Mouse (Mus musculus) E14TG2a.4 (cell line): ENCODE data around the gene Cdca7.

Experiments used
- H3K27me3 ChIP-seq: 2 replicates; pipeline ENCODE4 v1.6.1; 2014; ENCODE audit warnings: low read length, control low read depth; ENCODE audit not compliant: insufficient read depth
- H3K36me3 ChIP-seq: 2 replicates; pipeline ENCODE4 v1.6.1; 2014; ENCODE audit warnings: low read length, control low read depth; ENCODE audit not compliant: insufficient read depth
- H3K4me1 ChIP-seq: replicated peaks from 2 replicates; pipeline ENCODE4 v1.6.1; 2014; ENCODE audit warnings: low read depth, low read length, control low read depth
- H3K4me3 ChIP-seq: replicated peaks from 2 replicates; pipeline ENCODE4 v1.5.1; 2014; ENCODE audit warnings: mild to moderate bottlenecking, low read length
- H3K9me3 ChIP-seq: 2 replicates; pipeline ENCODE4 v1.6.1; 2014; ENCODE audit warnings: low read length, control low read depth
- CTCF ChIP-seq: conservative IDR thresholded peaks from 2 replicates; pipeline ENCODE4 v1.5.1; 2014; ENCODE audit warnings: low read length
- NANOG ChIP-seq: IDR thresholded peaks from 2 replicates; pipeline ENCODE4 v1.6.1; 2014; ENCODE audit warnings: borderline replicate concordance, low read length, mixed read lengths
- POU5F1 ChIP-seq: IDR thresholded peaks from 2 replicates; pipeline ENCODE4 v1.6.1; 2014; ENCODE audit warnings: low read length, borderline replicate concordance

The Cdca7 gene

GRCm38 (mm10) chr2:72475797-72476485 is at the start of gene Cdca7:
Gene Cdca7 (plus strand): TSS chr2:72476159.
- H3K36me3 ChIP-seq: peaks cover 38% of the 10 kb centered on the region
- peaks cover 10% of the 10 kb centered on the region; the same call in 1 of the 2 replicates for H3K27me3 ChIP-seq
- peak within 1 kb of the TSS; percentile 96 for H3K4me3 ChIP-seq
- no peaks in the 10 kb centered on the region for H3K9me3 ChIP-seq
- H3K4me1 ChIP-seq: peaks cover 63% of the 10 kb centered on the region
- TF ChIP-seq POU5F1 (no peak), CTCF (no peak)

- no peak for TF ChIP-seq CTCF
- no peak for TF ChIP-seq POU5F1
- TF ChIP-seq NANOG: no peak
- H3K27me3 ChIP-seq: no peaks in the 10 kb centered on the region
- no peak overlapping the region for H3K4me3 ChIP-seq
- H3K4me1 ChIP-seq: no peaks in the 10 kb centered on the region
- no peaks in the 10 kb centered on the region for H3K9me3 ChIP-seq
- H3K36me3 ChIP-seq: no peaks in the 10 kb centered on the region
These were observed 49.2 kb upstream of the Cdca7 start for GRCm38 (mm10) chr2:72426776-72427175.

GRCm38 (mm10) chr2:72427288-72427687 is 48.7 kb upstream of the Cdca7 start:
- H3K9me3 ChIP-seq: no peaks in the 10 kb centered on the region
- TF ChIP-seq POU5F1: no peak
- TF ChIP-seq NANOG: no peak
- no peak for TF ChIP-seq CTCF
- H3K4me1 ChIP-seq: no peaks in the 10 kb centered on the region
- no peaks in the 10 kb centered on the region for H3K27me3 ChIP-seq
- no peaks in the 10 kb centered on the region for H3K36me3 ChIP-seq
- H3K4me3 ChIP-seq: no peak overlapping the region

- H3K27me3 ChIP-seq: no peaks in the 10 kb centered on the region
These were observed 36.9 kb upstream of the Cdca7 start for GRCm38 (mm10) chr2:72438941-72439533.

GRCm38 (mm10) chr2:72441010-72441409 is 34.9 kb upstream of the Cdca7 start:
- no peaks in the 10 kb centered on the region for H3K27me3 ChIP-seq
- TF ChIP-seq CTCF: no peak
- no peak for TF ChIP-seq NANOG
- no peak for TF ChIP-seq POU5F1
- no peaks in the 10 kb centered on the region for H3K9me3 ChIP-seq
- peaks cover 10% of the 10 kb centered on the region; the same call in 1 of the 2 replicates for H3K4me1 ChIP-seq
- H3K4me3 ChIP-seq: no peak overlapping the region
- H3K36me3 ChIP-seq: 0 out of 2 replicates have a peak, but pooled peaks cover 3% of the 10 kb centered on the region

More at GRCm38 (mm10) chr2:72438941-72439533, 36.9 kb upstream of the Cdca7 start:
- Histone ChIP-seq H3K4me3 (no peak overlapping the region), H3K9me3 (no peaks in the 10 kb centered on the region), H3K36me3 (0 out of 2 replicates have a peak, but pooled peaks cover 3% of the 10 kb centered on the region), H3K4me1 (peaks cover 8% of the 10 kb centered on the region; the same call in 1 of the 2 replicates)
- no peak for TF ChIP-seq NANOG
- no peak for TF ChIP-seq POU5F1
- no peak for TF ChIP-seq CTCF

GRCm38 (mm10) chr2:72442825-72443224 is 33.1 kb upstream of the Cdca7 start:
- H3K9me3 ChIP-seq: no peaks in the 10 kb centered on the region
- H3K4me1 ChIP-seq: peaks cover 28% of the 10 kb centered on the region
- H3K27me3 ChIP-seq: no peaks in the 10 kb centered on the region
- H3K36me3 ChIP-seq: 0 out of 2 replicates have a peak, but pooled peaks cover 3% of the 10 kb centered on the region
- TF ChIP-seq POU5F1 (no peak), CTCF (no peak), NANOG (no peak)
- H3K4me3 ChIP-seq: no peak overlapping the region

- H3K27me3 ChIP-seq: no peaks in the 10 kb centered on the region
- TF ChIP-seq CTCF: no peak
- H3K36me3 ChIP-seq: no peaks in the 10 kb centered on the region
- no peak overlapping the region for H3K4me3 ChIP-seq
- H3K9me3 ChIP-seq: no peaks in the 10 kb centered on the region
- H3K4me1 ChIP-seq: peaks cover 38% of the 10 kb centered on the region
These were observed 32.0 kb upstream of the Cdca7 start for GRCm38 (mm10) chr2:72443960-72444359.

GRCm38 (mm10) chr2:72446106-72446505 is 29.9 kb upstream of the Cdca7 start:
- no peak overlapping the region for H3K4me3 ChIP-seq
- H3K36me3 ChIP-seq: no peaks in the 10 kb centered on the region
- no peaks in the 10 kb centered on the region for H3K27me3 ChIP-seq
- H3K9me3 ChIP-seq: no peaks in the 10 kb centered on the region
- peaks cover 52% of the 10 kb centered on the region for H3K4me1 ChIP-seq
- TF ChIP-seq CTCF (no peak), POU5F1 (no peak), NANOG (no peak)

- Histone ChIP-seq H3K9me3 (no peaks in the 10 kb centered on the region), H3K27me3 (no peaks in the 10 kb centered on the region), H3K4me1 (peaks cover 48% of the 10 kb centered on the region), H3K4me3 (no peak overlapping the region), H3K36me3 (no peaks in the 10 kb centered on the region)
- TF ChIP-seq NANOG (no peak), POU5F1 (no peak), CTCF (no peak)
These were observed 29.3 kb upstream of the Cdca7 start for GRCm38 (mm10) chr2:72446615-72447014.
